Mouse (Mus musculus) G1E (cell line): ENCODE measurements around the gene Prdx2. TPM values are rescaled to one million over a fixed set of nuclear protein-coding genes. Genes with fewer than 3 reads are reported as not detected.

Source experiments
- ATAC-seq: 2 replicates; pipeline ENCODE4 v1.8.0; 2016; ENCODE audit warnings: mild to moderate bottlenecking; ENCODE audit not compliant: insufficient number of reproducible peaks, poor library complexity, low FRiP score, severe bottlenecking; ENCODE audit errors: extremely low read depth
- DNase-seq: peaks from one replicate; pipeline ENCODE4 v3.0.0; 2012; ENCODE audit warnings: low spot score
- H3K27me3 ChIP-seq: 2 replicates; pipeline ENCODE4 v1.6.1; 2012; ENCODE audit warnings: mild to moderate bottlenecking, low read length, inconsistent platforms; ENCODE audit not compliant: insufficient read depth
- H3K36me3 ChIP-seq: replicated peaks from 2 replicates; pipeline ENCODE3; 2012; ENCODE audit warnings: mild to moderate bottlenecking, inconsistent platforms
- H3K4me1 ChIP-seq: 2 replicates; pipeline ENCODE4 v1.6.1; 2012; ENCODE audit warnings: low read depth, low read length, inconsistent platforms, mixed read lengths; ENCODE audit not compliant: insufficient read depth
- H3K4me3 ChIP-seq: 2 replicates; pipeline ENCODE4 v1.5.1; 2012; ENCODE audit warnings: low read depth, mild to moderate bottlenecking, inconsistent platforms, low read length, moderate library complexity, mixed read lengths
- H3K9me3 ChIP-seq: replicated peaks from 2 replicates; pipeline ENCODE4 v1.6.1; 2012; ENCODE audit warnings: inconsistent platforms
- CTCF ChIP-seq: IDR thresholded peaks from 2 replicates; pipeline ENCODE4 v1.5.1; 2012; ENCODE audit warnings: low read depth, low read length, inconsistent platforms, mixed read lengths
- GATA1 ChIP-seq: IDR thresholded peaks from 2 replicates; pipeline ENCODE4 v1.6.1; 2012; ENCODE audit warnings: borderline replicate concordance, low read length, inconsistent platforms, mixed read lengths
- GATA2 ChIP-seq: IDR thresholded peaks from 2 replicates; pipeline ENCODE4 v1.6.1; 2012; ENCODE audit warnings: low read depth, low read length, inconsistent platforms, borderline replicate concordance
- POLR2AphosphoS5 ChIP-seq: IDR thresholded peaks from 2 replicates; pipeline ENCODE4 v1.6.1; 2012; ENCODE audit warnings: low read depth, low read length, inconsistent platforms; ENCODE audit not compliant: insufficient replicate concordance
- TAL1 ChIP-seq: conservative IDR thresholded peaks from 2 replicates; pipeline ENCODE4 v1.6.1; 2012; ENCODE audit warnings: low read depth, low read length, inconsistent platforms, mixed read lengths
- polyA plus RNA-seq: library from polyadenylated mRNA; stranded (reverse); fragments of >175 nt; gene quantifications from 2 replicates; pipeline ENCODE4 v1.2.3, GENCODE M21; 2012
- total RNA-seq, 2 experiments: library from RNA; stranded (forward) in 1 of 2; stranded (reverse) in 1 of 2; fragments of 200-1000 nt in 1 of 2; fragments of >200 nt in 1 of 2; fragmentation: Nextera tagmentation in 1 of 2; gene quantifications; 2 replicates each; pipeline ENCODE4 v1.2.3; 2014 to 2017

Prdx2 gene
- total and polyA plus RNA-seq, 3 experiments, result 86.4 to 299 (median 185) TPM

DNA sequence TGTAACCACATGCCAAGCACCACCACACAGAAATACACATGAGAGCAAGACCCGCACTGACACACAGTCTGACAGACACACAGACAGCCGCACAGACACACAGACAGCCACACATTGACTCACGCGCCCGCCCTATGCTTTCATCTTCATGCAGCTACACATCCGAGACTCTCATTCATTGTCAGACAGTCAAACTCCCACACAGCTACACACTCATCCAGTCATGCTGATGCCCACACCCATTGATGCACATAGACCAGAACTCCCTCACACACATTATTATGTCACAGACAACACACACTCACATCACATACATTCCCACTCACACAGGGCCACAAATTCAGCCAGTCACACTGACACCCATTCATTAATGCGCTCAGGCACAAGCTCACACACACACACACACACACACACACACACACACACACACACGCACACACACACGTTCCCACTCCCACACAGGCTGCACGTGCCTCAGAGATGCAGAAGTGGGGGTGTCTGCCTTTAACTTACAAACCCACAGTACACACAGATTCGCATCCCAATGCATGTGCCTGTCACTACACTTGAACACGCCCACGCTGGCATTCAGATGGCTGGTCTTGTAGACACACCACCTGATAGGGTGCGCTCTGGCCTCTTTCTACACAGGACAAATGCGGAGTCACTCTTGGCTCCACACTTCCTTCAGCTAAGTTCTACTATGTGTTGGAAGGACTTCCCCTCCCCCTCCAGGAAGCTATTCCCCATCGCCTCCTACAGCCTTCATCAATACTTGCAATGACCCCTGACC is 35.4 kb upstream of the Prdx2 start:
- DNase-seq, result no peak
- no peaks in the 10 kb centered on the region for H3K9me3 ChIP-seq
- TF ChIP-seq GATA2 (no peak), TAL1 (no peak), GATA1 (no peak), CTCF (no peak), POLR2AphosphoS5 (no peak)
- peaks cover 35% of the 10 kb centered on the region for H3K4me1 ChIP-seq
- H3K27me3 ChIP-seq, result peaks cover 69% of the 10 kb centered on the region
- no peak overlapping the region for H3K4me3 ChIP-seq
- H3K36me3 ChIP-seq, result no peaks in the 10 kb centered on the region
- ATAC-seq, result no peak

DNA sequence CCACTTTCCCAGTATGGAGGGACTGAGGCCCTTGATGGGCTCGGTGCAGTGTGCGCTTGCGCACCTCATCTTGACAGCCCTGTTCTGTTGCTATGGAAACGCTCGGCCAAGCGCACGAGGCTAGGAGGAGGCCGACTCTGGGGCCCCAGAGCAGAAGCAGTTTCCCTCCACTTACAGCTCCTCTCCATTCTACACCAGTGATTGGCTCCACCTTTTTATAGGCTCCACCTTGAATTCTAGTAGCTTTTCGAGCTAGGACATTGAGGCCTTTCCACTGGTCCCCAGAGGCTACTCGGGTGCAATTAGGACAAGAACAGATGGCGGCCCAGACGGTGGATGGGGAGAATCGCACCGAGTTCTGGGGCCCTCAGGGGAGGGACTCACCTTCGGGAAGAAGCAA is 34.5 kb upstream of the Prdx2 start:
- H3K27me3 ChIP-seq, result peaks cover 63% of the 10 kb centered on the region
- H3K4me3 ChIP-seq, result no peak overlapping the region
- DNase-seq, result no peak

GRCm38 (mm10) chr8:84935489-84935888 is 33.9 kb upstream of the Prdx2 start:
- no peak overlapping the region for H3K4me3 ChIP-seq
- DNase-seq (no peak), ATAC-seq (no peak)
- no peaks in the 10 kb centered on the region for H3K9me3 ChIP-seq
- no peaks in the 10 kb centered on the region for H3K36me3 ChIP-seq
- H3K27me3 ChIP-seq, result peaks cover 62% of the 10 kb centered on the region
- H3K4me1 ChIP-seq, result peaks cover 24% of the 10 kb centered on the region
- TF ChIP-seq CTCF (no peak), GATA2 (no peak), POLR2AphosphoS5 (no peak), GATA1 (no peak), TAL1 (no peak)

More for the DNA sequence above, 34.5 kb upstream of the Prdx2 start:
- Histone ChIP-seq H3K9me3 (no peaks in the 10 kb centered on the region), H3K36me3 (no peaks in the 10 kb centered on the region), H3K4me1 (peaks cover 29% of the 10 kb centered on the region)
- ATAC-seq, result no peak
- TF ChIP-seq TAL1, result no peak

DNA sequence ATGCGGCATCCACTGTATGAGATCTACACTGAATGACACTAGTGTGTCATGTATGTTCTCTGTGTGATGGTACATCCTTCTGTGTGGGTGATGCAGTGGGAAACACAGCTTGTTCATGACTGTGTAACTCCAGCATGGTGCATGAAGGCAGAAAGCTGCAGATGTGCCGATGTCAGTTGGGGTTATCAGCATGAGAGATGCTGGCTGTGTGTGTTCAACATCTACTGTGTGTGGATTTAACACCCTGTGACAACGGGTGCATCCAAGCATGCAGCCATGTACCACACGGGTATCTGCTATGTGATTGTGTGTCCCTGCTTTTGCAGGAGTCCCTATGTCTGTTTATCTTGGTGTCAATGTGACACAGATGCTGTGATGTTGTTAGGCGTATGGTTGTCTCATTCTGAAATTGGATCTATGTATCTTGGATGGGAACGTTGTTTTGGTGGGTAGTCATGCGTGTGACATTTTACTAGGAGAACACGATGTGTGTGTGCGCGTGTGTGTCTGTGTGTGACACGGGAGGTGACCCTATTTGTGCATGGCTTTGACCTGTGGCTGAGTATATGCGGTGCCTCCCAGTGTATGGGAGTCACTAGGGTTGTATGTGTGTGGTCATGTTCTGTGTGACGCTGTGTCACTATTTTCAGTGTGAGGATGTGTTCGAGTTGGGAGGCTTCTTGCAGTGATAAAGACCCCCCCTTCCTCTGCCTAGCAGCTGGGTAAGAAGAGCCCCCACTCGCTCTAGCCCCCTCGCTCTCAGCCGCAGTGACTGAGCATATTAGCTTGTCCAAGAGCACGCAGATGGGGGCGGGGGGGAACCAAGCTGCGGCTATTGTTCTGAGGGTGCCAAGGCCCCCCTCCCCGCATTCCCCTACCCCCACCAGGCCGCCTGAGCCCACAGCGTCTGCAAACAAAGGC is 33.1 kb upstream of the Prdx2 start:
- Histone ChIP-seq H3K36me3 (no peaks in the 10 kb centered on the region), H3K9me3 (no peaks in the 10 kb centered on the region), H3K4me3 (no peak overlapping the region), H3K27me3 (peaks cover 64% of the 10 kb centered on the region), H3K4me1 (peaks cover 24% of the 10 kb centered on the region)
- TF ChIP-seq GATA1 (no peak), GATA2 (no peak), POLR2AphosphoS5 (no peak), TAL1 (no peak), CTCF (no peak)
- no peak for ATAC-seq
- no peak for DNase-seq

- peak within 1 kb of the TSS; percentile 56; the same call in 1 of the 2 replicates for H3K4me3 ChIP-seq
- ATAC-seq, result no peak
- DNase-seq, result peak; percentile 31
- peaks cover 24% of the 10 kb centered on the region for H3K4me1 ChIP-seq
- TF ChIP-seq POLR2AphosphoS5 (no peak), TAL1 (no peak), CTCF (peak; percentile 32; the same call in 1 of the 2 replicates), GATA2 (no peak)
- peaks cover 59% of the 10 kb centered on the region for H3K27me3 ChIP-seq
- no peaks in the 10 kb centered on the region for H3K9me3 ChIP-seq
- no peaks in the 10 kb centered on the region for H3K36me3 ChIP-seq
Measured at GRCm38 (mm10) chr8:84936962-84937546, 32.3 kb upstream of the Prdx2 start, which contains the start of gene Mast1. Gene Mast1 (minus strand): TSS chr8:84937359.

DNA sequence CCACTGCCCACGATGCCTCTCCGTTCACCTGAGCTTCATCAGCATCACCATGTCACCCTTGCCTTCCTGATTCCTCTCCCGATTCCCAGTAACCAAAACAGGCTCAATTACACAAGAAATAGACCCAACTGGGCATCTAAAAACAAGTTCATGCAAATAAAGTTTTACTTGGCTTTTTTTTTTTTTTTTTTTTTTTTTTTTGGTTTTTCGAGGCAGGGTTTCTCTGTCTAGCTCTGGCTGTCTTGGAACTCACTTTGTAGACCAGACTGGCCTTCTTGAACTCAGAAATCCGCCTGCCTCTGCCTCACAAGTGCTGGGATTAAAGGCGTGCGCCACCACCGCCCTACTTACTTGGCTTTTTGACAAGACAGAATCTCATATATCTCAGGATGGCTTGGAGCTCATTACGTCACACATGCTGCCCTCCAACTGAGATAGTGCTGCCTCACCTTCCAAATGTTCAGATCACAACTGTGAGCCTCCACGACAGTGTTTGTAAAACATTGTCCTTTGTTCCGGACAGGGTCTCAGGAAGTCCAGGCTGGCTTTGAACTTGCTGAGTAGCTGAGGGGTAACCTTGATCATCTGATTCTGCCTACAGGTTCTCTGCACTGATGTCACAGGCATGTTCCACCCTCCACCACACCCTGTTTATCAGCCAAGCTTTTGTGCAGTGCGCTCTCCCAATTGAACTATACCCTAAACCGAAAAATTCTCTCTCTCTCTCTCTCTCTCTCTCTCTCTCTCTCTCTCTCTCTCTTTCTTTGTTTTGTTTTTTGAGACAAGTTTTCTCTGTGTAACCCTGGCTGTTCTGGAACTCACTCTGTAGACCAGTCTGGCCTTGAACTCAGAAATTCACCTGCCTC is 31.5 kb upstream of the Prdx2 start:
- Histone ChIP-seq H3K9me3 (no peaks in the 10 kb centered on the region), H3K36me3 (no peaks in the 10 kb centered on the region), H3K4me1 (peaks cover 24% of the 10 kb centered on the region), H3K27me3 (peaks cover 59% of the 10 kb centered on the region), H3K4me3 (peak overlapping the region; percentile 56; the same call in 1 of the 2 replicates)
- TF ChIP-seq GATA2, result no peak
- no peak for TF ChIP-seq POLR2AphosphoS5
- TF ChIP-seq GATA1, result no peak
- TF ChIP-seq CTCF, result no peak
- no peak for TF ChIP-seq TAL1
- no peak for ATAC-seq
- no peak for DNase-seq
